Mouse (Mus musculus): Measurements from ENCODE around the gene Nfyc. TPM values are rescaled to one million over a fixed set of nuclear protein-coding genes. Genes with fewer than 3 reads are reported as not detected.
A peak's percentile ranks its signal among the peaks of the same experiment; 100 is the strongest.

The Nfyc gene
- polyA plus RNA-seq, 1 experiment from 2014 or later, result 83.0 TPM

- H3K27ac ChIP-seq (replicated peaks), result no peak overlapping the region
- no peaks in the 10 kb centered on the region for H3K36me3 ChIP-seq
- no peaks in the 10 kb centered on the region for H3K9me3 ChIP-seq (replicated peaks)
- 57% methylated on average over 3 of the region's 3 CpGs for WGBS
- peaks cover under 1% of the 10 kb centered on the region for H3K4me1 ChIP-seq
- no peak for ATAC-seq (ENCODE audit: low FRiP score)
- no peak overlapping the region for H3K4me2 ChIP-seq
- no peak overlapping the region for H3K4me3 ChIP-seq (replicated peaks)
- no peak overlapping the region for H3K9ac ChIP-seq (replicated peaks)
- no peaks in the 10 kb centered on the region for H3K27me3 ChIP-seq (replicated peaks)
Observed at GRCm38 (mm10) chr4:120800691-120801090, 30.7 kb downstream of the Nfyc start.

DNA sequence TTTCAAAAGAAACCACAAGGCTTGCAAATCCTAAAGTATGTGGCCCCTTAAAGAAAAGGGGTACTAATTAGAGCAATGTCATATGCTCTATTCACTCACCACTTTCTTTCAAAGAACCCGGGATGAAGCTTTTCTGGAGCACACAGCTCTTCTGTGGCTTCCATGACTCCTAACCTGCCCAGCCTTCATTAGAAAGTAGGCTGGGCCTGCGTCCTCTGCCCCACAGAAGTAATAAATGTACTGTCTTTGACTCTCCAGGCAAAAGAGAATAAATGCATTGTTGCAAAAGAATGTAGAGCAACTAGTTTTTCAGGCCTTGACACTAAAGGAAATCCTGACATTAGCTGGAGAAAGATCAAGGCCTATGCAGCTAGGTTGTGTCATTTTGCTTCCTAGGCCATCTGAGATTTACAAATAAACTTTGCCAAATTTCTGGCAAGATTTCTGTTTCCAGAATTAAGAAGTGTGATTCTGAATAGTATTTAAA, 31.6 kb downstream of the Nfyc start:
- 24% methylated on average over 2 of the region's 2 CpGs for WGBS
- Histone ChIP-seq H3K4me3 (replicated peaks) (no peak overlapping the region), H3K27me3 (replicated peaks) (no peaks in the 10 kb centered on the region), H3K9me3 (replicated peaks) (no peaks in the 10 kb centered on the region), H3K27ac (replicated peaks) (no peak overlapping the region), H3K36me3 (no peaks in the 10 kb centered on the region), H3K4me2 (no peak overlapping the region), H3K4me1 (peaks cover 7% of the 10 kb centered on the region), H3K9ac (replicated peaks) (no peak overlapping the region)
- ATAC-seq (ENCODE audit: low FRiP score), result no peak

DNA sequence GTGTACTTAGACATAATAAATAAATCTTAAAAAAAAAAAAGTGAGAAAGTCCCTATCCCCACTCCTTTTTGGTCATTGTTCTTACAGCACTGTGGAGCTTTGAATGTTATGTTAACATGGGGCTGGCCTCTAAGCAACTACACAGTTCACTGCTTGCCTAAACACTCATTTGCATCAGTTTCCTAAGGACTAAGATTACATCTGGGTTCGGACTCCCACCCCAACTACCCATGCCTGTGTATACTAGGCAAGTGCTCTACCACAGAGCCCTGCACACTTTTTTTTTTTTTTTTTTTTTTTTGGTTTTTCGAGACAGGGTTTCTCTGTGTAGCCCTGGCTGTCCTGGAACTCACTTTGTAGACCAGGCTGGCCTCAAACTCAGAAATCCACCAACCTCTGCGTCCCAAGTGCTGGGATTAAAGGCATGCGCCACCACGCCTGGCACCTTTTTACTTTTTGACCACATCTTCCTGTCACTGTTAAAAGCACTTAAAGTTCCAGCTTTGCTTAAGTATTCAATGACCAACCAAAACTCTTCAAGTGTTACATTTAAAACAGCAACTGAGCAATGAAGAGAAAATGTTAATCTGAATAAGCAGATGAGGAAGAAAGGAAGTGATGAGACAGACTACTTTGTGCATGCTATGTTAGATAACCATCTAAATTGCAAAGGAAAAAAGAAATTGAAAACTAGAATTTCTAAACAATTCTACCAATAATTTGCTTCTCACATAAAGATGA, 33.2 kb downstream of the Nfyc start:
- WGBS, result 95% methylated on average over 5 of the region's 5 CpGs
- Histone ChIP-seq H3K4me2 (no peak overlapping the region), H3K27ac (replicated peaks) (no peak overlapping the region), H3K9me3 (replicated peaks) (no peaks in the 10 kb centered on the region), H3K9ac (replicated peaks) (no peak overlapping the region), H3K4me3 (replicated peaks) (no peak overlapping the region), H3K27me3 (replicated peaks) (no peaks in the 10 kb centered on the region), H3K36me3 (no peaks in the 10 kb centered on the region), H3K4me1 (peaks cover 10% of the 10 kb centered on the region)
- no peak for ATAC-seq (ENCODE audit: low FRiP score)

DNA sequence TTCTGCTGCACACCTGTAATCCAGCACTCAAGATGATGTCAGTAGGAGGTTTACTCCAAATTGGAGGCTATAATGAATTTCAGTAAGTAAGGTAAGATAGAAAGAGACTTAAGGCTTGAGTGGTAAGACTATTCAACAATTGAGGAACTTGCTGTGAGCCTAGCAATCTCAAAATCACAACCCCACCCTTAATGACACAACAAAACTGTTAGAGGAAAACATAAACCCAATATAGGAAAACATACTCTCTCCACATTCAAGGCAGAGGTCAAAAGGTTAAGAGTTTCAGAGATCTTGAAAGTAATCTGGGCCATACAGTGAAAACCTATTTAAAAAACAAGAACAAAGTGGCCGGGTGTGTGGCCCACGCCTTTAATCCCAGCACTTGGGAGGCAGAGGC, 34.7 kb downstream of the Nfyc start:
- Histone ChIP-seq H3K4me3 (replicated peaks) (no peak overlapping the region), H3K9me3 (replicated peaks) (no peaks in the 10 kb centered on the region), H3K4me1 (peaks cover 10% of the 10 kb centered on the region), H3K36me3 (no peaks in the 10 kb centered on the region), H3K27ac (replicated peaks) (no peak overlapping the region), H3K27me3 (replicated peaks) (no peaks in the 10 kb centered on the region), H3K4me2 (no peak overlapping the region), H3K9ac (replicated peaks) (no peak overlapping the region)
- WGBS, result 85% methylated on average over 2 of the region's 2 CpGs
- ATAC-seq (ENCODE audit: low FRiP score), result no peak

GRCm38 (mm10) chr4:120795646-120796045, 35.7 kb downstream of the Nfyc start:
- Histone ChIP-seq H3K27me3 (replicated peaks) (no peaks in the 10 kb centered on the region), H3K9ac (replicated peaks) (no peak overlapping the region), H3K36me3 (no peaks in the 10 kb centered on the region), H3K4me1 (peaks cover 10% of the 10 kb centered on the region), H3K4me2 (no peak overlapping the region), H3K4me3 (replicated peaks) (no peak overlapping the region), H3K9me3 (replicated peaks) (no peaks in the 10 kb centered on the region), H3K27ac (replicated peaks) (no peak overlapping the region)
- 87% methylated on average over 1 of the region's 1 CpGs for WGBS
- ATAC-seq (ENCODE audit: low FRiP score), result no peak

DNA sequence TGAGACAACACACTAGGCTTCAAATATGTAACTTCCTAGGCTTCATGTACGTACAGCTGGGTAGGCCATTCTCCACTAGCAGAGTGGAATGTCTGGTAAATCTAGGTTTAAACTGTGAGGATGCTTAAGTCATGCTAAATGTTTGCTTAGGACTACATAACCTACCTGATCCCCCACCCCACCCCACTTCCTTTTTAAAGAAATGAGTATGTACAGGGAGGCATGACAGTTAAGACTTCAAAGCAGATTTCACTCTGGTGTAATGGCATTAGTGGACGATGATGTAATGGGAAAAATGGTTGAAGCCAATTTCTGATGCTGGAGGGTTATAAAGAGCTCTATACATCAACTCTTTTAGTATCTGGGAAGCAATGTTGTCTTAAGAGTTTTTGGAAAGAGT, 38.5 kb downstream of the Nfyc start:
- no peak overlapping the region for H3K27ac ChIP-seq (replicated peaks)
- H3K27me3 ChIP-seq (replicated peaks), result no peaks in the 10 kb centered on the region
- H3K9me3 ChIP-seq (replicated peaks), result no peaks in the 10 kb centered on the region
- H3K9ac ChIP-seq (replicated peaks), result no peak overlapping the region
- no peak overlapping the region for H3K4me3 ChIP-seq (replicated peaks)
- 93% methylated on average over 2 of the region's 2 CpGs for WGBS
- H3K4me2 ChIP-seq, result no peak overlapping the region
- peaks cover 10% of the 10 kb centered on the region for H3K4me1 ChIP-seq
- ATAC-seq (ENCODE audit: low FRiP score), result no peak
- peaks cover 15% of the 10 kb centered on the region for H3K36me3 ChIP-seq

GRCm38 (mm10) chr4:120790027-120790426, 41.3 kb downstream of the Nfyc start:
- Histone ChIP-seq H3K4me2 (no peak overlapping the region), H3K9ac (replicated peaks) (no peak overlapping the region), H3K27me3 (replicated peaks) (no peaks in the 10 kb centered on the region), H3K36me3 (peaks cover 18% of the 10 kb centered on the region), H3K4me1 (peaks cover 3% of the 10 kb centered on the region), H3K9me3 (replicated peaks) (no peaks in the 10 kb centered on the region), H3K27ac (replicated peaks) (no peak overlapping the region), H3K4me3 (replicated peaks) (no peak overlapping the region)
- 95% methylated on average over 4 of the region's 4 CpGs for WGBS
- no peak for ATAC-seq (ENCODE audit: low FRiP score)

- no peak overlapping the region for H3K9ac ChIP-seq (replicated peaks)
- H3K27ac ChIP-seq (replicated peaks), result no peak overlapping the region
- H3K4me3 ChIP-seq (replicated peaks), result no peak overlapping the region
- no peaks in the 10 kb centered on the region for H3K4me1 ChIP-seq
- H3K4me2 ChIP-seq, result no peak overlapping the region
- WGBS, result 57% methylated on average over 5 of the region's 5 CpGs
- no peaks in the 10 kb centered on the region for H3K9me3 ChIP-seq (replicated peaks)
- no peak for ATAC-seq (ENCODE audit: low FRiP score)
- H3K36me3 ChIP-seq, result peaks cover 37% of the 10 kb centered on the region
- H3K27me3 ChIP-seq (replicated peaks), result peaks cover 6% of the 10 kb centered on the region
Observed at GRCm38 (mm10) chr4:120755801-120756200, 75.6 kb downstream of the Nfyc start.

DNA sequence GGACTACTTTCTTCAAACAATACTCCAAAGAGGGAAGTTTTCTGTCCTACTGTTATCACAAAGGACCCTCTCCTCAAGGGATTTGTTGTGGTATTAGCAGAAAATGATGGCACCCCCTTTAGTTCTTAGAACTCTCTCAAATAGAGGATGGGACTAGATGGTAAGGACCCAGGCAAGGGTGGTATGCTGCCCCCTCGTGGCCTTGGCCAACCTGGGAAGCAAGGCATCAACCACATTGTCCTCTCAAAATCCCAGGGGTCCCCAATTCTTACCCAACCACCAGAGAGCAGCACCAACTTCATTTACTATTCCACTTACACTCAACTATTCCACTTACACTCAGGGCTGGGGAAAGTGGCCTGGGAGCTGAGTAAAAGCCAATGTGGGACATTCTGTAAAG, 76.1 kb downstream of the Nfyc start:
- H3K4me2 ChIP-seq, result no peak overlapping the region
- H3K4me3 ChIP-seq (replicated peaks), result no peak overlapping the region
- no peaks in the 10 kb centered on the region for H3K9me3 ChIP-seq (replicated peaks)
- 0% methylated on average over 1 of the region's 1 CpGs for WGBS
- H3K4me1 ChIP-seq, result no peaks in the 10 kb centered on the region
- H3K36me3 ChIP-seq, result peaks cover 32% of the 10 kb centered on the region
- no peak for ATAC-seq (ENCODE audit: low FRiP score)
- no peak overlapping the region for H3K9ac ChIP-seq (replicated peaks)
- H3K27ac ChIP-seq (replicated peaks), result no peak overlapping the region
- peaks cover 10% of the 10 kb centered on the region for H3K27me3 ChIP-seq (replicated peaks)

DNA sequence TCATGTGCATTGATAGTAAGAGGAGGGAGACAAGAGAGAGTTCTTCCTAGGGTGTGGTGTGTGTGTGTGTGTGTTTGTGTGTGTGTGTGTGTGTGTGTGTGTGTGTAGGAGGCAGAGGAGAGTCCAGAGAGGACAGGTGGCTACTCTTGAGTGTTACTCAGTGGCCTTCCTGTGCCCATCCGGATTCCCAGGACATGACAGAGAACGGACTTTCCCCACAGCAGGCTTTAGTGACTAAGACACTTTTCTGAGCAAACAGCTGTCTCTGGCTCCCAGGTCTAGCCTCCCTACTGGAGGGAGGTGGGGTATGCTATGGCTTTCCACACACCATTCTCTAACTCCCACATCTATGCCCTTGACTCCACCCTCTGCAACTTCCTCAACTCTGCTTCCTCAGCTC, 81.8 kb downstream of the Nfyc start:
- H3K9ac ChIP-seq (replicated peaks), result no peak overlapping the region
- no peaks in the 10 kb centered on the region for H3K9me3 ChIP-seq (replicated peaks)
- no peak overlapping the region for H3K4me3 ChIP-seq (replicated peaks)
- 42% methylated on average over 2 of the region's 2 CpGs for WGBS
- H3K4me2 ChIP-seq, result no peak overlapping the region
- no peak for ATAC-seq (ENCODE audit: low FRiP score)
- no peak overlapping the region for H3K27ac ChIP-seq (replicated peaks)
- H3K36me3 ChIP-seq, result no peaks in the 10 kb centered on the region
- peaks cover 23% of the 10 kb centered on the region for H3K4me1 ChIP-seq
- H3K27me3 ChIP-seq (replicated peaks), result peaks cover 46% of the 10 kb centered on the region

DNA sequence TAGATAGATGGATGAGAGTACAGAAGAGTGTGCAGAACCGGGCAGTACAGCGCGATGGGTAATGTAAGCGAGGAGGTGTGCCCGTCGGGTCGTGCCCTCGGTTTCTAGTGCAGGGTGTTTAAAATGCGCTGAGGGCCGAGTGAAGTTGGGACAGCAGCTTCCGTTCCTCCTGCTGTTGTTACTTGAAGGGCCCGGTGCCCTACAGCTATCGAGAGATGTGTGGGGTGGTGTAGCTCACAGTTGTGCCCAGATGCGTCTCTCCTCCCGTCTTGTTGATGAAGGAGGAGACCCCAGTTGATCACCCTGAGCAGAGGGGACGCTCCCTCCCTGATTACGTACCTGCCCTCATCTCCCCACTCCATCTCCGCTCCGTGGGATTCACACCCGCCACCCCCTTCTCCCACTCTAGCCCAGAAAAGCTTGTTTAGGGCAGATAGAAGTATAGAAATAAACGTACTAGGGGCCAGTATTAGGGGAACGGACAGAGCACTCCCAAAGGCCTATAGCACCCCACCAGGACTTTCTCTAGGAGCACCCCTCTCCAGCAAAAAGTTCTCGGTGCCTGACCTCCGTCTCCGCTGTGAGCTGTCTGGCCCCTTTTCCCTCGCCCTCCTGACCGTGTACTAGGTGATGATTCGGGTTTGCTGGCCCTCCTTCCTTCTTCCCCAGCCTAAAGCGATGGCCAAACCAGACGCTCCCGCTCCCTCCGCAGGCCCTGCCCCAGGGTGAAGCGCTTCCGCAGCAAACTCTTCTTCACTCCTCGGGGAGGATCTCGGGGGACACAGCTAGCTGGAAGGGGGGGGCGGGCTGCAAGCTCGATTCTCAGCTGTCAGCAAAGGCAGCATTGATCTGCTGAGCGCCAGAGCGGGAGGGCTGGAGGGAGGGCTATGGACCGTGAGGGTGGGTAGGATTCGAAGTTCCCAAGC, 83.2 kb downstream of the Nfyc start, which contains the start of gene Kcnq4:
Gene Kcnq4 (minus strand): TSS at position 672 of the 926 bp plus-strand sequence.
- Histone ChIP-seq H3K27ac (replicated peaks) (no peak within 1 kb of the TSS), H3K9ac (replicated peaks) (peak within 1 kb of the TSS; percentile 49), H3K9me3 (replicated peaks) (no peaks in the 10 kb centered on the region), H3K4me2 (peak within 1 kb of the TSS; percentile 99), H3K4me3 (replicated peaks) (peak within 1 kb of the TSS; percentile 60), H3K36me3 (no peaks in the 10 kb centered on the region), H3K27me3 (replicated peaks) (peaks cover 48% of the 10 kb centered on the region), H3K4me1 (peaks cover 23% of the 10 kb centered on the region)
- WGBS, result 3% methylated on average over 42 of the region's 42 CpGs
- ATAC-seq (ENCODE audit: low FRiP score), result 0 out of 2 replicates have a peak, but pooled peaks have one; percentile 20

Measured in neural tube, embryonic 15.5 days (tissue).